Mouse (Mus musculus): Measurements from ENCODE around the gene Asns.

GRCm38 (mm10) chr6:7696641-7697040, 3.6 kb upstream of the Asns start:
- TF ChIP-seq FLI1 (IDR thresholded peaks at IDR 0.05; ENCODE audit: low read length) (no peak), GATA1 (IDR thresholded peaks at IDR 0.05; ENCODE audit: borderline replicate concordance, low read length) (no peak)

All from megakaryocyte, embryonic 14.5 days (primary cell).